Mouse (Mus musculus) thymus, postnatal 36 days (tissue): Measurements from ENCODE around the gene Slc33a1.

Experiments
- DNase-seq, 2 experiments: peaks; one replicate each; pipeline ENCODE4 v3.0.0; 2022; ENCODE audit warnings: mixed read lengths in 2 of 2

The Slc33a1 gene

DNA sequence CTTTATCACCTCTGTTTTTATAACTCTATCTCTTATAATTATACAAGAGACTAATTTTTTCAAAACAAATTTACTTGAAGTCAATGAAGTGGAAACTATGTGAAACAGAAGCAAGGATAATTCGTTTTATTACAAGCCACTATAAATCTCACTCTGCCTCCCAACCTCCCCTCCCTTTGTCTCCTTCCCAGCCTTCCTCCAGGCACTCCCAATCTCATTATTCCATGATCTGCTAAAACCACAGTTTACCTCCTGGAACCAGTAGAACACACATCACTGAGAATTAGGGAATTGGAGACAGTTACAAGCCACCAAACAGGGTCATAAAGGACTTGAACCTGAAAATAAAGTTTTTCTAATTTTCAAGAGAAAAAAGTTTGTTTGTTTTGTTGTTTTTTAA lies 67.4 kb downstream of the Slc33a1 start:
- no peak for DNase-seq

DNA sequence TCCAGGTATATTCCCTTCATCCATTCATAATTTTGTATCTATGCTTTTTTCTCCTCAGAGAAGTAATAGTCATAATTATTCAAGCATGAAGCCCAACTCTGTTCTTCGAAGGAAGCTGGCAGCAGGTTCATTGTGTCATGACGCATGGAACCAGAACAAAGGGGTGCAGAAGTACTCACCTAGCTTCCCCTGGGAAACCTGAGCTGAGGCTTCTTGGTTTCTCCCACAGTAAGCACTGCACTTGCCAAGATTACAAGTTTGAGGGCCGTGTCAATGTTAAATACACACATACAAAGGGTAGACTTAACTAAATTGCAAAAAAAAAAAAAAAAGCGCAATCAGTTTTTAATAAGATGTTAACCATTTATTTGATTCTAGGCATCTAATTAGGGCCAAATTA lies 68.3 kb downstream of the Slc33a1 start:
- DNase-seq, result no peak

DNA sequence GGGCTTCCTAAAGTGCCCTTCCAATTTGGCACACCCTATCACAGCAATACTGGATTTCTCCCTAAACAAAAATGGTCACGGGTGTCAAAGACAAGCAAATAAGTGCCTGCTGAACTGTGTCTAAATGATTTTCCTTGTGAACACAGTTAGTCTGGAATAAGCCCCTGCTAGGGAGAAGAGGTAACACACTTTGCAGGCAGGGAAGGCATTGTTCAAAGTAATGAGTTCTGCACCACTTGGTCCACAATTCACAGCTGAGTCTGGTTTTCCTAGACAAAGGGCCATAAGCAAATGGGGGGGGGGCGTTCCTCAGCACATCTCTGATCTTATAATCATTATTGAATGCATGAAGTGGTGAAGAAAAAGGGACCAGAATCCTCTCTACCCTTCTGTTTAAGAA lies 68.8 kb downstream of the Slc33a1 start:
- no peak for DNase-seq

DNA sequence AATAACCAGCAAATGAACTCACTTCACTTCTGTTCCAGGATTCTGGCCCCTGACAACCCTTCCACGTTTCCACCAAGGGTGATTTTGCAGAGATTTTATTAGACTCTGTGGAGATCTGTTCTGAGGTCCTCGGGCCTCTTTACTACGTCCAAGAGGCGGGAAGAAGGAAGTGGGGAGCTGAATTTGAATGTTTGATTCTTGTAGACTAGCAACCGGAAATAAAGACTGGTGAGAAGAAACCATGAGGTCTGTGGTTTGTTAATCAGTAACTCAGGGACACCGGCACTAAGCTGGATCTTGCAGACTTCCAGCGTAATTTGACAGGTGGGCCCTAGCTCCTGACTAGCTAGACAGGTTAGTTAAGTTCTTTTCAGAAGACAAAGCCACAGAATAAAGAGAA lies 70.9 kb downstream of the Slc33a1 start:
- no peak for DNase-seq

DNA sequence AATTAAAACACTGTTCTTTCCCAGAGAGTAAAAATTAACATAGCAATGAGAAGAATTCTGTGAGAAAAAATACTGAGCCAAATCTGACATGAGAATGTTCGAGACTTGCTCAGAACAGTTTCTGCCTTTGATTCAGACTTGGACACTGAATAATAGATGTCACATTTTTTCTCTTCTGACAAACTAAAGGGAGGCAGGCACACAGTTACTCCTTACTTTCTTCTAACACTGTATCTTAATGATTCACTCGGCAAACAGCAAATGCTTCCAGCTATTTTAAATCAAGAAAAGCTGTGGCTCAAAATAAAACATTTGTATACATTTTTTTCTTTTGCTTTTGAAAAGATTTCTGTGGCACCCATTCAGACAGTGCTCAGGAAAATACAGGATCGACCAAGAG lies 72.4 kb downstream of the Slc33a1 start:
- DNase-seq, result no peak
